Mouse (Mus musculus): Measurements from ENCODE around the gene Fbxo11. TPM values are rescaled to one million over a fixed set of nuclear protein-coding genes. Genes with fewer than 3 reads are reported as not detected.

Fbxo11 gene
- polyA plus RNA-seq, 1 experiment from 2014 or later, result 27.0 TPM

- Histone ChIP-seq H3K4me3 (peak overlapping the region; percentile 99), H3K36me3 (no peaks in the 10 kb centered on the region), H3K4me1 (replicated peaks) (peaks cover 27% of the 10 kb centered on the region), H3K27ac (peak overlapping the region; percentile 100), H3K4me2 (peak overlapping the region; percentile 72), H3K27me3 (no peaks in the 10 kb centered on the region), H3K9me3 (no peaks in the 10 kb centered on the region), H3K9ac (peak overlapping the region; percentile 100)
- peak; percentile 26 for ATAC-seq (ENCODE audit: low FRiP score)
- WGBS, result 1% methylated on average over 26 of the region's 67 CpGs
Observed at GRCm38 (mm10) chr17:88064347-88065030, 602 bp downstream of the Fbxo11 start.

- H3K9ac ChIP-seq, result peak overlapping the region; percentile 100
- no peaks in the 10 kb centered on the region for H3K9me3 ChIP-seq
- ATAC-seq (ENCODE audit: low FRiP score), result peak; percentile 19
- under 1% methylated on average over 23 of the region's 23 CpGs for WGBS
- H3K27ac ChIP-seq, result peak overlapping the region; percentile 100
- peak overlapping the region; percentile 99 for H3K4me3 ChIP-seq
- H3K4me2 ChIP-seq, result peak overlapping the region; percentile 72
- H3K36me3 ChIP-seq, result no peaks in the 10 kb centered on the region
- H3K27me3 ChIP-seq, result no peaks in the 10 kb centered on the region
- H3K4me1 ChIP-seq (replicated peaks), result peaks cover 30% of the 10 kb centered on the region
Observed at GRCm38 (mm10) chr17:88063980-88064346, 1.1 kb downstream of the Fbxo11 start.

- peak overlapping the region; percentile 72 for H3K4me2 ChIP-seq
- peak overlapping the region; percentile 100 for H3K9ac ChIP-seq
- peak overlapping the region; percentile 8; the same call in 1 of the 2 replicates for H3K27ac ChIP-seq
- no peaks in the 10 kb centered on the region for H3K27me3 ChIP-seq
- H3K36me3 ChIP-seq, result no peaks in the 10 kb centered on the region
- no peaks in the 10 kb centered on the region for H3K9me3 ChIP-seq
- 33% methylated on average over 8 of the region's 8 CpGs for WGBS
- peaks cover 39% of the 10 kb centered on the region for H3K4me1 ChIP-seq (replicated peaks)
- no peak for ATAC-seq (ENCODE audit: low FRiP score)
- peak overlapping the region; percentile 99 for H3K4me3 ChIP-seq
Observed at GRCm38 (mm10) chr17:88062860-88063580, 2.1 kb downstream of the Fbxo11 start.

GRCm38 (mm10) chr17:88061942-88062341 lies 3.1 kb downstream of the Fbxo11 start:
- Histone ChIP-seq H3K9me3 (no peaks in the 10 kb centered on the region), H3K27me3 (no peaks in the 10 kb centered on the region), H3K4me1 (replicated peaks) (peaks cover 39% of the 10 kb centered on the region), H3K9ac (no peak overlapping the region), H3K36me3 (no peaks in the 10 kb centered on the region), H3K4me2 (no peak overlapping the region), H3K4me3 (no peak overlapping the region), H3K27ac (no peak overlapping the region)
- WGBS, result 80% methylated on average over 3 of the region's 3 CpGs
- ATAC-seq (ENCODE audit: low FRiP score), result no peak

GRCm38 (mm10) chr17:88058280-88058679 lies 6.8 kb downstream of the Fbxo11 start:
- 64% methylated on average over 2 of the region's 2 CpGs for WGBS
- Histone ChIP-seq H3K9ac (no peak overlapping the region), H3K9me3 (no peaks in the 10 kb centered on the region), H3K27ac (no peak overlapping the region), H3K4me1 (replicated peaks) (peaks cover 40% of the 10 kb centered on the region), H3K4me2 (no peak overlapping the region), H3K27me3 (no peaks in the 10 kb centered on the region), H3K4me3 (no peak overlapping the region), H3K36me3 (no peaks in the 10 kb centered on the region)
- ATAC-seq (ENCODE audit: low FRiP score), result no peak

- ATAC-seq (ENCODE audit: low FRiP score), result no peak
- Histone ChIP-seq H3K27ac (no peak overlapping the region), H3K4me1 (replicated peaks) (peaks cover 35% of the 10 kb centered on the region), H3K4me2 (no peak overlapping the region), H3K36me3 (no peaks in the 10 kb centered on the region), H3K9me3 (no peaks in the 10 kb centered on the region), H3K27me3 (no peaks in the 10 kb centered on the region), H3K4me3 (no peak overlapping the region), H3K9ac (no peak overlapping the region)
- WGBS, result 100% methylated on average over 1 of the region's 1 CpGs
Observed at GRCm38 (mm10) chr17:88057846-88058245, 7.2 kb downstream of the Fbxo11 start.

GRCm38 (mm10) chr17:88051679-88052078 lies 13.4 kb downstream of the Fbxo11 start:
- Histone ChIP-seq H3K4me1 (replicated peaks) (peaks cover 16% of the 10 kb centered on the region; the same call in 1 of the 2 replicates), H3K9ac (no peak overlapping the region), H3K27ac (no peak overlapping the region), H3K36me3 (no peaks in the 10 kb centered on the region), H3K27me3 (no peaks in the 10 kb centered on the region), H3K4me3 (no peak overlapping the region), H3K4me2 (no peak overlapping the region), H3K9me3 (no peaks in the 10 kb centered on the region)
- 96% methylated on average over 4 of the region's 4 CpGs for WGBS
- ATAC-seq (ENCODE audit: low FRiP score), result no peak

GRCm38 (mm10) chr17:88050892-88051291 lies 14.2 kb downstream of the Fbxo11 start:
- Histone ChIP-seq H3K4me1 (replicated peaks) (peaks cover 13% of the 10 kb centered on the region; the same call in 1 of the 2 replicates), H3K27me3 (no peaks in the 10 kb centered on the region), H3K9ac (no peak overlapping the region), H3K9me3 (no peaks in the 10 kb centered on the region), H3K4me2 (no peak overlapping the region), H3K27ac (no peak overlapping the region), H3K36me3 (no peaks in the 10 kb centered on the region), H3K4me3 (no peak overlapping the region)
- 83% methylated on average over 1 of the region's 1 CpGs for WGBS
- no peak for ATAC-seq (ENCODE audit: low FRiP score)

- Histone ChIP-seq H3K27ac (no peak overlapping the region), H3K27me3 (no peaks in the 10 kb centered on the region), H3K9ac (no peak overlapping the region), H3K4me3 (no peak overlapping the region), H3K9me3 (no peaks in the 10 kb centered on the region), H3K4me1 (replicated peaks) (peaks cover 16% of the 10 kb centered on the region; the same call in 1 of the 2 replicates), H3K4me2 (no peak overlapping the region), H3K36me3 (no peaks in the 10 kb centered on the region)
- WGBS, result 95% methylated on average over 2 of the region's 2 CpGs
- no peak for ATAC-seq (ENCODE audit: low FRiP score)
Observed at GRCm38 (mm10) chr17:88050318-88050717, 14.8 kb downstream of the Fbxo11 start.

GRCm38 (mm10) chr17:88042099-88043086 lies 22.7 kb downstream of the Fbxo11 start:
- peak; percentile 73 for ATAC-seq (ENCODE audit: low FRiP score)
- H3K4me2 ChIP-seq, result no peak overlapping the region
- no peaks in the 10 kb centered on the region for H3K36me3 ChIP-seq
- peaks cover 28% of the 10 kb centered on the region for H3K4me1 ChIP-seq (replicated peaks)
- H3K9me3 ChIP-seq, result no peaks in the 10 kb centered on the region
- WGBS, result 46% methylated on average over 12 of the region's 12 CpGs
- H3K9ac ChIP-seq, result no peak overlapping the region
- H3K4me3 ChIP-seq, result no peak overlapping the region
- no peaks in the 10 kb centered on the region for H3K27me3 ChIP-seq
- no peak overlapping the region for H3K27ac ChIP-seq

- H3K9ac ChIP-seq, result no peak overlapping the region
- no peaks in the 10 kb centered on the region for H3K9me3 ChIP-seq
- no peak overlapping the region for H3K27ac ChIP-seq
- peaks cover 20% of the 10 kb centered on the region for H3K4me1 ChIP-seq (replicated peaks)
- no peaks in the 10 kb centered on the region for H3K27me3 ChIP-seq
- ATAC-seq (ENCODE audit: low FRiP score), result no peak
- WGBS, result 94% methylated on average over 5 of the region's 5 CpGs
- H3K4me2 ChIP-seq, result no peak overlapping the region
- H3K36me3 ChIP-seq, result no peaks in the 10 kb centered on the region
- no peak overlapping the region for H3K4me3 ChIP-seq
Observed at GRCm38 (mm10) chr17:88040810-88041209, 24.3 kb downstream of the Fbxo11 start.

GRCm38 (mm10) chr17:88034418-88034817 lies 30.7 kb downstream of the Fbxo11 start:
- H3K4me2 ChIP-seq, result no peak overlapping the region
- no peak overlapping the region for H3K27ac ChIP-seq
- 88% methylated on average over 4 of the region's 4 CpGs for WGBS
- H3K9ac ChIP-seq, result no peak overlapping the region
- H3K27me3 ChIP-seq, result no peaks in the 10 kb centered on the region
- H3K4me1 ChIP-seq (replicated peaks), result peaks cover 16% of the 10 kb centered on the region
- ATAC-seq (ENCODE audit: low FRiP score), result no peak
- no peaks in the 10 kb centered on the region for H3K9me3 ChIP-seq
- H3K36me3 ChIP-seq, result no peaks in the 10 kb centered on the region
- no peak overlapping the region for H3K4me3 ChIP-seq
